Mouse (Mus musculus) intestine, embryonic 14.5 days (tissue): Measurements from ENCODE around the gene Sipa1. TPM values are rescaled to one million over a fixed set of nuclear protein-coding genes. Genes with fewer than 3 reads are reported as not detected.

ENCODE experiments used
- ATAC-seq: fragments of 200-750 bp; cut with Nextera tagmentation; replicated peaks from 2 replicates; pipeline ENCODE4 v1.8.0; 2017; ENCODE audit warnings: low read depth, moderate number of reproducible peaks, moderate TSS enrichment, moderate library complexity; ENCODE audit not compliant: low FRiP score, low TSS enrichment
- DNase-seq: peaks from one replicate; pipeline ENCODE4 v3.0.0-alpha.2; 2018; ENCODE audit warnings: low spot score
- H3K27ac ChIP-seq: fragments of 300-500 bp; sonication (generic); 2 replicates; pipeline ENCODE4 v1.5.1; 2014; ENCODE audit warnings: low read depth, mild to moderate bottlenecking, control low read depth
- H3K27me3 ChIP-seq: fragments of 300-500 bp; sonication (generic); replicated peaks from 2 replicates; pipeline ENCODE4 v1.6.1; 2014; ENCODE audit warnings: low read length, control low read depth; ENCODE audit not compliant: control insufficient read depth, insufficient read depth
- H3K36me3 ChIP-seq: fragments of 300-500 bp; sonication (generic); 2 replicates; pipeline ENCODE4 v1.6.1; 2014; ENCODE audit warnings: low read length, control low read depth; ENCODE audit not compliant: control insufficient read depth, insufficient read depth
- H3K4me1 ChIP-seq: fragments of 300-500 bp; sonication (generic); replicated peaks from 2 replicates; pipeline ENCODE4 v1.6.1; 2014; ENCODE audit warnings: low read length, control low read depth, mixed read lengths; ENCODE audit not compliant: control insufficient read depth, insufficient read depth
- H3K4me2 ChIP-seq: fragments of 300-500 bp; sonication (generic); 2 replicates; pipeline ENCODE4 v1.6.1; 2014; ENCODE audit warnings: low read length
- H3K4me3 ChIP-seq: fragments of 300-500 bp; sonication (generic); 2 replicates; pipeline ENCODE4 v1.5.1; 2014; ENCODE audit warnings: low read depth, low read length, control low read depth, mixed read lengths
- H3K9ac ChIP-seq: fragments of 300-500 bp; sonication (generic); 2 replicates; pipeline ENCODE4 v1.6.1; 2014; ENCODE audit warnings: mild to moderate bottlenecking, low read length
- H3K9me3 ChIP-seq: fragments of 300-500 bp; sonication (generic); 2 replicates; pipeline ENCODE4 v1.6.1; 2016; ENCODE audit warnings: low read length, control low read depth; ENCODE audit not compliant: control insufficient read depth
- WGBS: fragments of 180-500 bp; shearing (Covaris S2); extraction: QIAGEN DNeasy Blood & Tissue Kit; methylation state at CpG from one replicate; pipeline ENCODE4 v1.1.7; 2014; 5-methylcytosine and 5-hydroxymethylcytosine counted together
- polyA plus RNA-seq: library from polyadenylated mRNA; unstranded; fragments of >200 nt; fragmentation: Nextera tagmentation; extraction: Ambion mirVana; gene quantifications from 2 replicates; pipeline ENCODE4 v1.2.1, GENCODE M21; 2014

Sipa1 gene
- polyA plus RNA-seq, 1 experiment from 2014 or later = 21.7 TPM

DNA sequence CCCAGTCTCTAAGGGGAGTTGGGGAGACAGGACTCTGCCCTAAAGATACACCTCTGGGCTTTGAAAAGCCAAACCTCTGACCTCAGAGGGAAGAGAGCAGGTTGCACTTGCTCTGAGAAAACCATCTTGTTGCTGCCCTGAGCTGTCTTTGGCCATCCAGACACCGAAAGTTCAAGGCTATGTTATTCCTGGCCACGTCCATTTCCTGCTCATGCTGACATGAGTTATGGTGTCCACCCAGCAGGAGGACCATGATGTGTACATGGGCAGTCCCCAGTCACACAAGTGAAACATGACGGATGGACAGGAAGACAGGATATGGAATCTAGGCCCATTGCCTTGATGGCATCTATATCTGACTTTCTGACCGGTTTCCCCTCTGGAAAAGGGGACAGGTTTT, 16.9 kb upstream of the Sipa1 start:
- peaks cover 94% of the 10 kb centered on the region for H3K36me3 ChIP-seq
- DNase-seq (no peak), ATAC-seq (no peak)
- H3K4me3 ChIP-seq = no peak overlapping the region
- H3K4me2 ChIP-seq = no peak overlapping the region
- 77% methylated on average over 4 of the region's 4 CpGs for WGBS
- H3K27ac ChIP-seq = no peak overlapping the region
- H3K4me1 ChIP-seq = no peaks in the 10 kb centered on the region
- no peaks in the 10 kb centered on the region for H3K27me3 ChIP-seq
- no peak overlapping the region for H3K9ac ChIP-seq
- no peaks in the 10 kb centered on the region for H3K9me3 ChIP-seq

GRCm38 (mm10) chr19:5668372-5668771, 4.9 kb upstream of the Sipa1 start:
- no peak overlapping the region for H3K4me3 ChIP-seq
- 89% methylated on average over 4 of the region's 4 CpGs for WGBS
- H3K27ac ChIP-seq = no peak overlapping the region
- no peak for DNase-seq
- no peaks in the 10 kb centered on the region for H3K27me3 ChIP-seq
- peaks cover 5% of the 10 kb centered on the region; the same call in 1 of the 2 replicates for H3K4me1 ChIP-seq
- H3K4me2 ChIP-seq = no peak overlapping the region
- H3K9me3 ChIP-seq = no peaks in the 10 kb centered on the region
- no peak overlapping the region for H3K9ac ChIP-seq
- ATAC-seq = no peak
- peaks cover 75% of the 10 kb centered on the region for H3K36me3 ChIP-seq

DNA sequence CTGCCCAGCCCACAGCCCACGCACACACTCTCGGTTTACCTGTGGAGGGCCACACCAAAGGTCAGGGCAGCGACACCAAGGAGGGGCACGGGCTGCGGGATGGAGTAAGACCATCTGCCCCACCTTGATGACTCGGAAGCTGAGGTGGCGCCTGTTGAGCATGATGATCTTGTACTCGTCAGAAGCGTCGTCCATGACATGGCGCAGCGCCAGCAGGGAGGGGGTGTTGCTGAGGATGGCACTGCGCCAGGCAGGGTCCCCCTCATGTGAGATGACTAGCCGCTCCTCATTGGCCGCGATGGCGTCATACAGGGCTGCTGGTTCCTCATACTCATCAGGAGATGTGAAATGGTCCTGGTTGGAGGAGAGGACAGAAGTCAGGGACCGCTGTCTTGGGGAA, 2.9 kb upstream of the Sipa1 start:
- DNase-seq (no peak), ATAC-seq (no peak)
- Histone ChIP-seq H3K9ac (no peak overlapping the region), H3K27ac (no peak overlapping the region), H3K36me3 (peaks cover 55% of the 10 kb centered on the region), H3K4me2 (no peak overlapping the region), H3K9me3 (no peaks in the 10 kb centered on the region), H3K27me3 (no peaks in the 10 kb centered on the region), H3K4me1 (peaks cover 15% of the 10 kb centered on the region), H3K4me3 (no peak overlapping the region)
- WGBS = 89% methylated on average over 18 of the region's 18 CpGs

DNA sequence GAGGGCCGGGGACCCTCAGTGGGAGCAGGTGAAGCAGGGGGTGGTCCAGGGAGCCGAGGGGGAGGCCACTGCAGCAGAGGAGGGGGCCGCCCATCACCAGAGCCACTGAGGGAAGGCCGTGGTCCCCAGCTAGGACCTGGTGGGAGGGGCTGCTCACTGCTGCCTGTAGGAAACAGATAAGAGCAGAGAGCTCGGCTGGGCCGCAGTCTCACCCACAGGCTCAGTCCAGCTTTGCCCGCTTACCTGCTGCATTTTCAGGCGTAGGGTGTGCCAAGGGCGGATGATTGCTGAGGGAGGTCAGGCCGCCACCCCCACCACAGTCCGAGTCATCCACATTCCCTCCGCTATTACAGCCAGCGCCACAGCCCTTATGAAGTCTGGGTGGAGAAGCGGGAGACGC, 2.0 kb upstream of the Sipa1 start:
- Histone ChIP-seq H3K27ac (no peak overlapping the region), H3K4me2 (no peak overlapping the region), H3K36me3 (peaks cover 52% of the 10 kb centered on the region), H3K4me3 (no peak overlapping the region), H3K9ac (no peak overlapping the region), H3K9me3 (no peaks in the 10 kb centered on the region), H3K4me1 (peaks cover 15% of the 10 kb centered on the region), H3K27me3 (no peaks in the 10 kb centered on the region)
- WGBS = 81% methylated on average over 15 of the region's 15 CpGs
- ATAC-seq (no peak), DNase-seq (no peak)

DNA sequence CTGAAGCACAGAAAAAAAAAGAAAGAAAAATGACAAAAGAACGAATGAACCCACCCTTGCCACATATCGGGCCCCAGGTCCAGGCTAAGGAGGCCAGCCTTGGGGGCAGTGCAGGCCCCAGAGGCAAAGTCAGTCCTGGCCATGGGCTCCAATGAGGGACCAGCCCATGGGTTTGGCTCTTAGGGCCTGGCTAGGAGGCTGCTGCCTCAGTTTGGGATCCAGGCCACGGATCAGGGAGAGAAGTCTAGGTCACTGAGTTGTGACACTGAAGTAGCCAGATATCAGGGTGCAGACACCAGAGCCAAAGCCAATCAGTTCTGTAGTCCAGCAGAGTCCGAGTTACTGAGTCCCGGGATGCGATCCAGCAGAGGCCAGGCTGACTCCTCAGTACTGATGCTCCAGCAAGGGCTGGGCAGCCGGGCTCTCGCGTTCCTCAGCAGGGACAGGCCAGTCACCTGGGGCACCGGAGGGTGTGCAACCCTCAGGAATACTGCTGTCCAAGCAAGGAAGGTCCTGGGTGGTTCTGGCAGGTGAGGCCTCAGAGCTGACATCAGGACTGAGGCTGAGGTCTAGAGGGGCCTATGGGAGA, 1.3 kb upstream of the Sipa1 start:
- 88% methylated on average over 10 of the region's 10 CpGs for WGBS
- Histone ChIP-seq H3K9me3 (no peaks in the 10 kb centered on the region), H3K27me3 (no peaks in the 10 kb centered on the region), H3K4me3 (no peak overlapping the region), H3K9ac (no peak overlapping the region), H3K4me1 (peaks cover 15% of the 10 kb centered on the region), H3K36me3 (peaks cover 58% of the 10 kb centered on the region), H3K4me2 (no peak overlapping the region), H3K27ac (no peak overlapping the region)
- ATAC-seq (no peak), DNase-seq (no peak)

GRCm38 (mm10) chr19:5662310-5662709, 1.2 kb downstream of the Sipa1 start:
- Histone ChIP-seq H3K27me3 (no peaks in the 10 kb centered on the region), H3K9ac (peak overlapping the region; percentile 46), H3K36me3 (peaks cover 52% of the 10 kb centered on the region), H3K4me3 (peak overlapping the region; percentile 56), H3K9me3 (no peaks in the 10 kb centered on the region), H3K4me1 (peaks cover 15% of the 10 kb centered on the region), H3K4me2 (peak overlapping the region; percentile 60), H3K27ac (peak overlapping the region; percentile 76; the same call in 1 of the 2 replicates)
- DNase-seq (no peak), ATAC-seq (no peak)
- WGBS = 71% methylated on average over 8 of the region's 8 CpGs

DNA sequence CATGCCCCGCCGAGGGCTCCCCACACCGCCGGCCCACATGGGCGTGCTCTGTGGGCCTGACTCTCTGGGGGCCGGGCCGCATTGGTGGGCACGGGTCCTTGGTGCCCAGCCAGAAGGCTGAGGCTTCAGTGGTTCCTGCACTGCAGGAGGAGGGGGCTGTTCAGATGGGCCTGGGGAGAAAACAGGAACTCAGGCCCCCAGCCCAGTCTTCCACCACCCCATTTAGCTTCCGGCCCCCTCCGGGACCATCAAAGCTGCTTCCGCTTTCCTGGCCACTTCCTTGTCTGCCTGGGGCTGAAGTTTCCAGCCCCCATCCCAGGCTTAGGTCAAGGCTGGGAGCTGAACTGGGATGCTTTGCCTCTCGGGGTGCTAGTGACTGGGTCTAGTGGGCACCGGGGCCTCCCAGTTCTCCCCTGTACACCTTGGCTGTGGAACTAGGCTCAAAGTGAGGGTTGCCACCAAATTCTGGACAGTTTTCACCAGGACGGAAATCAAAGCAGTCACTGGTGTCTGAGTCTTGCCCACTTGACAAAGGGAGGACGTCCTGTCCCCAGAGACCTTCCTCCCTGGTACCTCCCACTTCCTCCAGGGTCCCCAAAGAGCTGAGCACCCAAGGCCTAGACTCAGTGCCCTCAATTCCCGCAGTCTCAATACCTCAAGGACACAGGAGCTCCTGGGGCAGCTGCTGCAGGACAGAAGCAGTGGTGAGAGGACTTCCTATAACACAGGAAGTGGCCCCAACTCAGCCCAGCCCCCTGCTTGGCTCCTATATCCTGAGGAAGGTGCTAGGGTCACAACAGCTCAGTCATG, 2.4 kb downstream of the Sipa1 start:
- Histone ChIP-seq H3K9me3 (no peaks in the 10 kb centered on the region), H3K4me3 (no peak overlapping the region), H3K9ac (no peak overlapping the region), H3K36me3 (peaks cover 41% of the 10 kb centered on the region), H3K27me3 (no peaks in the 10 kb centered on the region), H3K4me2 (peak overlapping the region; percentile 26), H3K4me1 (peaks cover 15% of the 10 kb centered on the region), H3K27ac (peak overlapping the region; percentile 36; the same call in 1 of the 2 replicates)
- ATAC-seq (no peak), DNase-seq (no peak)
- WGBS = 81% methylated on average over 16 of the region's 16 CpGs

- ATAC-seq (peak; percentile 10; the same call in 1 of the 2 replicates), DNase-seq (peak; percentile 63)
- no peak overlapping the region for H3K27ac ChIP-seq
- peaks cover 12% of the 10 kb centered on the region for H3K27me3 ChIP-seq
- H3K4me3 ChIP-seq = peak overlapping the region; percentile 36
- H3K4me1 ChIP-seq = 0 out of 2 replicates have a peak, but pooled peaks cover 7% of the 10 kb centered on the region
- no peaks in the 10 kb centered on the region for H3K9me3 ChIP-seq
- peak overlapping the region; percentile 68 for H3K4me2 ChIP-seq
- no peak overlapping the region; the same call in 1 of the 2 replicates for H3K9ac ChIP-seq
- 12% methylated on average over 43 of the region's 43 CpGs for WGBS
- peaks cover 30% of the 10 kb centered on the region for H3K36me3 ChIP-seq
These were observed 8.7 kb downstream of the Sipa1 start for GRCm38 (mm10) chr19:5654720-5655298.
